Mouse (Mus musculus) NIH3T3 (cell line): ENCODE results near the gene Tyk2.

ENCODE experiments used
- DNase-seq: peaks from one replicate; pipeline ENCODE4 v3.0.0-alpha.2; 2012; ENCODE audit warnings: low read depth

Gene Tyk2

DNA sequence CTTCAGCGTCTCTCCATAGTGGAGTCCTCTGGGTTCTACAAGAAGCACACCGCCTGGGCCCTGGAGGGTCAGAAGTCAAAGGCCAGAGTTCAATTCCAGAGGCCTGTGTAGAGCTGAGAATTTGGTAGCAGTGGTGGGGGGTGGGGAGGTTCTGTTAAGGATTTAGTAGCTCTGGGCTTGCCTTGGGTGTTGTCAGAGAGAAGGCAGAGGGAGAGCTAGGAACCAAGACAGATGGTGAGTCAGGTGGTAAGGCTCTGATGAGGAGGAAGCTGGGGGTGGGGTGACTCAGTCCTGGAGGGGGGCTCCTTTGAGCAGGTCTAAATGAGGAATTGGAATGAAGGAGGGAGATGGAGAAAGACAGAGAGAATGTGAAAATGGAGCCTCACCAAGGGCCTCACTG, 68.1 kb downstream of the Tyk2 start:
- peak; percentile 29 for DNase-seq
